Mouse (Mus musculus): ENCODE results near the gene Ntrk1.

GRCm38 (mm10) chr3:87789768-87790167 lies 5.2 kb downstream of the Ntrk1 start:
- TF ChIP-seq POLR2A (IDR thresholded peaks at IDR 0.05; ENCODE audit: borderline replicate concordance, extremely low read depth, insufficient read depth, insufficient read length, poor library complexity, severe bottlenecking) (no peak), CTCF (IDR thresholded peaks at IDR 0.05; ENCODE audit: borderline replicate concordance, extremely low read depth, insufficient read depth, insufficient read length) (no peak)
